Mouse (Mus musculus): Measurements from ENCODE around the gene Trim30d.
"Not testable (repeated sequence)": the region's sequence is repeated elsewhere in the genome, so short reads cannot be mapped to it uniquely, and the experiment has no call there.

The Trim30d gene

GRCm38 (mm10) chr7:104507421-104508065, at the start of gene Trim30d:
TSS of gene Trim30d (minus strand) at chr7:104507849.
- DNase-seq (ENCODE audit: low read depth, low spot score) = not testable (repeated sequence)

GRCm38 (mm10) chr7:104552700-104553099, 45.1 kb upstream of the Trim30d start:
- no peak for DNase-seq (ENCODE audit: low read depth, low spot score)

GRCm38 (mm10) chr7:104549833-104550232, 42.2 kb upstream of the Trim30d start, which contains the start of gene Olfr651:
TSS of gene Olfr651 (plus strand) at chr7:104550133.
- no peak for DNase-seq (ENCODE audit: low read depth, low spot score)

GRCm38 (mm10) chr7:104501589-104502371, 5.9 kb downstream of the Trim30d start:
- DNase-seq (ENCODE audit: low read depth, low spot score) = no peak

GRCm38 (mm10) chr7:104501186-104501585, 6.5 kb downstream of the Trim30d start:
- DNase-seq (ENCODE audit: low read depth, low spot score) = not testable (repeated sequence)

GRCm38 (mm10) chr7:104499464-104499863, 8.2 kb downstream of the Trim30d start:
- not testable (repeated sequence) for DNase-seq (ENCODE audit: low read depth, low spot score)

- DNase-seq (ENCODE audit: low read depth, low spot score) = peak; percentile 13
Observed at GRCm38 (mm10) chr7:104465065-104465744, 42.4 kb downstream of the Trim30d start, which contains the start of gene Trim30a. TSS of gene Trim30a (minus strand) at chr7:104465193.

- DNase-seq (ENCODE audit: low read depth, low spot score) = peak; percentile 58
Observed at GRCm38 (mm10) chr7:104445961-104446645, 61.5 kb downstream of the Trim30d start.

Measured in R1 (cell line).